Mouse (Mus musculus): ENCODE measurements around the gene Sbno1.

DNA sequence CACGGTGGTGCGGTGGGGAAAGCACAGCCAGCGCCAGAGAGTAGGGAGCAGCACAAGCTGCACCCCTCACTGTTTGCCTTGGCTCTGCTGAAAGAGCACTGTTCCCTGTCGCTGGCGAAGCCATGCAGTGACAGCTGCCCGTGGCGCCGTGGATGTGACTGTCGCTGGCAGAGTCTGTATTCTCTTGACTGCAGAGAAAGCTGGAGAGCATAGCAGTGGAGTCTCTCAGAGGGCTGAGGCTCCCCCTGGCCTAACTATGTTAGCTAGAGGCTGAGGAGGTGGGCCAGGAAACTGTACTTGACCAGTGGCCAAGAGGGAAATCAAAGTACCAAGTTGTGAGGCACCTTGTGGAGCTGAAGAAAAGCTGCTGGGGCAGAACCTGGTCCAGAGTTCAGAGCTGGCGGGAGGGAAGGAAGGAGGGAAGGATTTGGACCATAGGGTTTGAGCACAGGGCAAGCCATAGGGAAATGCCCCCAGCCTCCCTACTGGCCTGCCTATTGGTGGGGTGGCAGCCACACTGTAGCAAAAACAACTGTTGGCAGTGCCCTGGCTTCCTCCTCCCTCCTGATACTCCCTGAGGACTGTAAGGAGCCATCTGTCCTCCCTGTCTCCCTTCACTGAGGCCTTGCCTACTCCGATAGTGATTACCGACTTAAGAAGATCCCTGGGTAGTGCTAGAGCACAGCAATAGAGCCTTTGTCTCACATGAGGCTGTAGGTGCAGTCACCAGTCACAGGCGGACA, 27.7 kb upstream of the Sbno1 start:
- TF ChIP-seq CTCF (IDR thresholded peaks at IDR 0.05; ENCODE audit: borderline replicate concordance, control insufficient read depth, extremely low read depth, insufficient read depth, low read length, poor library complexity), result no peak
- TF ChIP-seq POLR2A (IDR thresholded peaks at IDR 0.05; ENCODE audit: control insufficient read depth, extremely low read depth, insufficient read depth, low read length, poor library complexity), result no peak
